Mouse (Mus musculus) Patski (cell line): ENCODE data around the gene Sycn. TPM values are rescaled to one million over a fixed set of nuclear protein-coding genes. Genes with fewer than 3 reads are reported as not detected.

ENCODE experiments used
- ATAC-seq: fragments of 100-300 bp; one replicate; pipeline ENCODE4 v1.8.0; 2021
- CTCF ChIA-PET: fragments of 350-600 bp; sonication (Branson Sonifier 250); formaldehyde crosslinking; loops from one replicate; lab custom pipeline; 2022; ENCODE audit warnings: inconsistent platforms; lab: Charles Lee
- POLR2A ChIA-PET: fragments of 350-600 bp; sonication (Branson Sonifier 250); formaldehyde crosslinking; loops from one replicate; lab custom pipeline; 2022; ENCODE audit warnings: antibody characterized with exemption, inconsistent platforms; lab: Charles Lee
- DNase-seq: peaks from one replicate; pipeline ENCODE4 v3.0.0-alpha.2; 2011; ENCODE audit warnings: low read depth, low spot score
- H3K27me3 ChIP-seq: fragments of 371-371 bp; one replicate; pipeline ENCODE4 v1.5.1; 2021
- CTCF ChIP-seq: fragments of 100-300 bp; IDR thresholded peaks from one replicate; pipeline ENCODE4 v1.5.1; 2021
- in situ Hi-C: fragments of 300-500 bp; cut with MboI; formaldehyde crosslinking; loops from 3 replicates; pipeline ENCODE4 v1.11.1; 2018; ENCODE audit warnings: low pct_unique_long_range_greater_than_20kb, mixed read lengths
- polyA plus RNA-seq: library from polyadenylated mRNA; unstranded; gene quantifications from one replicate; pipeline ENCODE4 v1.2.3, GENCODE M21; 2021

The Sycn gene
- polyA plus RNA-seq, 1 experiment from 2014 or later = not detected

GRCm38 (mm10) chr7:28573236-28573635 lies 32.6 kb downstream of the Sycn start:
- H3K27me3 ChIP-seq = no peaks in the 10 kb centered on the region
- ATAC-seq = no peak
- CTCF ChIA-PET = interaction anchor here (1.0 kb wide), 1 partner anchor 18 kb away, joined by 3 read pairs; no protein-coding TSS in a partner anchor
- in situ Hi-C loops = no loop called here
- POLR2A ChIA-PET = no interaction called here
- TF ChIP-seq CTCF = no peak
- DNase-seq = no peak

- ATAC-seq (no peak), DNase-seq (no peak)
- POLR2A ChIA-PET = interaction anchor here (1.2 kb wide), 1 partner anchor 21 kb away, joined by 3 read pairs; no protein-coding TSS in a partner anchor
- no peak for TF ChIP-seq CTCF
- in situ Hi-C loops = no loop called here
- CTCF ChIA-PET = interaction anchor here (1.1 kb wide), 1 partner anchor 9 kb away, joined by 3 read pairs; no protein-coding TSS in a partner anchor
- H3K27me3 ChIP-seq = no peaks in the 10 kb centered on the region
These were observed 34.9 kb downstream of the Sycn start for GRCm38 (mm10) chr7:28575597-28575996.

GRCm38 (mm10) chr7:28576271-28576914 lies 35.7 kb downstream of the Sycn start:
- no peaks in the 10 kb centered on the region for H3K27me3 ChIP-seq
- DNase-seq (no peak), ATAC-seq (no peak)
- TF ChIP-seq CTCF = no peak
- POLR2A ChIA-PET = no interaction called here
- in situ Hi-C loops = no loop called here
- CTCF ChIA-PET = interaction anchor here (1.1 to 1.6 kb wide), 5 partner anchors 8 to 24 kb away, joined by 3 to 6 read pairs (median 3); no protein-coding TSS in a partner anchor

GRCm38 (mm10) chr7:28577826-28578542 lies 37.3 kb downstream of the Sycn start:
- no peak for TF ChIP-seq CTCF
- no peaks in the 10 kb centered on the region for H3K27me3 ChIP-seq
- DNase-seq (no peak), ATAC-seq (no peak)
- CTCF ChIA-PET = interaction anchor here (1.3 to 1.6 kb wide), 3 partner anchors 18 to 49 kb away, joined by 3 to 6 read pairs (median 4); no protein-coding TSS in a partner anchor
- in situ Hi-C loops = no loop called here
- POLR2A ChIA-PET = no interaction called here

GRCm38 (mm10) chr7:28578543-28579053 lies 37.9 kb downstream of the Sycn start:
- ChIA-PET POLR2A (interaction anchor here (0.9 kb wide), 1 partner anchor 15 kb away, joined by 4 read pairs; no protein-coding TSS in a partner anchor), CTCF (interaction anchor here (1.1 to 1.4 kb wide), 3 partner anchors 10 to 49 kb away, joined by 3 to 4 read pairs (median 3); no protein-coding TSS in a partner anchor)
- DNase-seq = no peak
- no peaks in the 10 kb centered on the region for H3K27me3 ChIP-seq
- ATAC-seq = no peak
- TF ChIP-seq CTCF = no peak
- in situ Hi-C loops = no loop called here

- TF ChIP-seq CTCF = no peak
- in situ Hi-C loops = no loop called here
- no peaks in the 10 kb centered on the region for H3K27me3 ChIP-seq
- ChIA-PET POLR2A (no interaction called here), CTCF (interaction anchor here (1.1 to 1.4 kb wide), 2 partner anchors 11 to 14 kb away, joined by 3 to 4 read pairs; no protein-coding TSS in a partner anchor)
- ATAC-seq (no peak), DNase-seq (no peak)
These were observed 39.1 kb downstream of the Sycn start for GRCm38 (mm10) chr7:28579826-28580225.

GRCm38 (mm10) chr7:28581721-28582120 lies 41.0 kb downstream of the Sycn start:
- no peaks in the 10 kb centered on the region for H3K27me3 ChIP-seq
- POLR2A ChIA-PET = no interaction called here
- in situ Hi-C loops = no loop called here
- no peak for ATAC-seq
- TF ChIP-seq CTCF = no peak
- no peak for DNase-seq
- CTCF ChIA-PET = no interaction called here

- ChIA-PET CTCF (no interaction called here), POLR2A (no interaction called here)
- no peak for TF ChIP-seq CTCF
- in situ Hi-C loops = no loop called here
- ATAC-seq (no peak), DNase-seq (no peak)
- H3K27me3 ChIP-seq = no peaks in the 10 kb centered on the region
These were observed 42.2 kb downstream of the Sycn start for GRCm38 (mm10) chr7:28582841-28583240.

- in situ Hi-C loops = no loop called here
- ATAC-seq (no peak), DNase-seq (no peak)
- POLR2A ChIA-PET = interaction anchor here (0.6 kb wide), 1 partner anchor 196 kb away, joined by 3 read pairs; no protein-coding TSS in a partner anchor
- no peaks in the 10 kb centered on the region for H3K27me3 ChIP-seq
- CTCF ChIA-PET = interaction anchor here (0.8 to 1.5 kb wide), 4 partner anchors 8 to 17 kb away, joined by 3 to 6 read pairs (median 4); no protein-coding TSS in a partner anchor
- TF ChIP-seq CTCF = no peak
These were observed 43.1 kb downstream of the Sycn start for GRCm38 (mm10) chr7:28583570-28584344.

GRCm38 (mm10) chr7:28584468-28584867 lies 43.8 kb downstream of the Sycn start:
- DNase-seq (no peak), ATAC-seq (no peak)
- no peak for TF ChIP-seq CTCF
- CTCF ChIA-PET = interaction anchor here (0.8 to 1.5 kb wide), 4 partner anchors 9 to 16 kb away, joined by 3 to 6 read pairs (median 4); no protein-coding TSS in a partner anchor
- H3K27me3 ChIP-seq = no peaks in the 10 kb centered on the region
- POLR2A ChIA-PET = interaction anchor here (0.6 kb wide), 1 partner anchor 197 kb away, joined by 3 read pairs; no protein-coding TSS in a partner anchor
- in situ Hi-C loops = no loop called here
